Mouse (Mus musculus): ENCODE measurements around the gene Ndufa7. TPM values are rescaled to one million over a fixed set of nuclear protein-coding genes. Genes with fewer than 3 reads are reported as not detected.
"Not testable (repeated sequence)": the region's sequence is repeated elsewhere in the genome, so short reads cannot be mapped to it uniquely, and the experiment has no call there.

Ndufa7 gene
- total RNA-seq, 2 experiments from 2014 or later: 194 to 196 TPM

- DNase-seq (ENCODE audit: low spot score in 2 of 2): peak; percentile 94 to 95
Measured at GRCm38 (mm10) chr17:33810334-33811141, 13.8 kb upstream of the Ndufa7 start, which contains the start of gene Kank3. Kank3 (plus strand) TSS chr17:33810519.

- DNase-seq (ENCODE audit: low spot score in 2 of 2): no peak
Measured at GRCm38 (mm10) chr17:33811142-33811516, 13.2 kb upstream of the Ndufa7 start.

- DNase-seq (ENCODE audit: low spot score in 2 of 2): no peak
Measured at GRCm38 (mm10) chr17:33812475-33812874, 11.9 kb upstream of the Ndufa7 start.

GRCm38 (mm10) chr17:33812990-33813389 lies 11.4 kb upstream of the Ndufa7 start:
- no peak for DNase-seq (ENCODE audit: low spot score in 2 of 2)

- no peak for DNase-seq (ENCODE audit: low spot score in 2 of 2)
Measured at GRCm38 (mm10) chr17:33815399-33815798, 9.0 kb upstream of the Ndufa7 start.

GRCm38 (mm10) chr17:33816612-33817011 lies 7.8 kb upstream of the Ndufa7 start:
- no peak for DNase-seq (ENCODE audit: low spot score in 2 of 2)

GRCm38 (mm10) chr17:33817184-33817968 lies 7.0 kb upstream of the Ndufa7 start:
- peak; percentile 85 to 94 for DNase-seq (ENCODE audit: low spot score in 2 of 2)

- DNase-seq (ENCODE audit: low spot score in 2 of 2): no peak
Measured at GRCm38 (mm10) chr17:33817969-33818643, 6.3 kb upstream of the Ndufa7 start.

GRCm38 (mm10) chr17:33822436-33822959 lies 1.9 kb upstream of the Ndufa7 start:
- DNase-seq (ENCODE audit: low spot score in 2 of 2): no peak

GRCm38 (mm10) chr17:33823171-33823570 lies 1.2 kb upstream of the Ndufa7 start:
- DNase-seq (ENCODE audit: low spot score in 2 of 2): not testable (repeated sequence)

- DNase-seq (ENCODE audit: low spot score in 2 of 2): not testable (repeated sequence)
Measured at GRCm38 (mm10) chr17:33824997-33825330, 592 bp downstream of the Ndufa7 start.

- DNase-seq (ENCODE audit: low spot score in 2 of 2): no peak
Measured at GRCm38 (mm10) chr17:33825462-33825861, 1.1 kb downstream of the Ndufa7 start.

- peak; percentile 64 to 66 for DNase-seq (ENCODE audit: low spot score in 2 of 2)
Measured at GRCm38 (mm10) chr17:33826850-33827249, 2.5 kb downstream of the Ndufa7 start.

GRCm38 (mm10) chr17:33828892-33829291 lies 4.5 kb downstream of the Ndufa7 start:
- DNase-seq (ENCODE audit: low spot score in 2 of 2): no peak

GRCm38 (mm10) chr17:33829561-33829960 lies 5.2 kb downstream of the Ndufa7 start:
- DNase-seq (ENCODE audit: low spot score in 2 of 2): no peak

- peak; percentile 92 to 94 for DNase-seq (ENCODE audit: low spot score in 2 of 2)
Measured at GRCm38 (mm10) chr17:33842966-33843795, 18.8 kb downstream of the Ndufa7 start, which contains the start of gene Cd320. Cd320 (plus strand) TSS chr17:33843091.

- no peak for DNase-seq (ENCODE audit: low spot score in 2 of 2)
Measured at GRCm38 (mm10) chr17:33844196-33844595, 19.8 kb downstream of the Ndufa7 start.

- no peak for DNase-seq (ENCODE audit: low spot score in 2 of 2)
Measured at GRCm38 (mm10) chr17:33848139-33848538, 23.8 kb downstream of the Ndufa7 start.

GRCm38 (mm10) chr17:33851331-33851730 lies 27.0 kb downstream of the Ndufa7 start:
- DNase-seq (ENCODE audit: low spot score in 2 of 2): no peak

- DNase-seq (ENCODE audit: low spot score in 2 of 2): no peak
Measured at GRCm38 (mm10) chr17:33857816-33858215, 33.4 kb downstream of the Ndufa7 start.
